Mouse (Mus musculus): ENCODE data around the gene Hs6st1. TPM values are rescaled to one million over a fixed set of nuclear protein-coding genes. Genes with fewer than 3 reads are reported as not detected.

Gene Hs6st1
- total and polyA plus RNA-seq, 3 experiments = 9.1 to 18.1 (median 17.7) TPM

GRCm38 (mm10) chr1:36077084-36077483, 8.9 kb downstream of the Hs6st1 start:
- Histone ChIP-seq H3K4me1 (ENCODE audit: control insufficient read depth in 1 of 2, insufficient read depth in 2 of 2) (peaks cover 4 to 56% of the 10 kb centered on the region in 2 experiments), H3K4me2 (ENCODE audit: insufficient read depth, low read depth, poor library complexity, severe bottlenecking) (no peak overlapping the region), H3K36me3 (replicated peaks in 1 of 2; ENCODE audit: control insufficient read depth in 1 of 2, insufficient read depth in 1 of 2, low read length in 1 of 2) (peaks cover 20 to 91% of the 10 kb centered on the region in 2 experiments), H3K9ac (ENCODE audit: insufficient read depth, low read depth) (no peak overlapping the region), H3K4me3 (replicated peaks in 1 of 3; ENCODE audit: low read depth in 2 of 3, low read length in 2 of 3, poor library complexity in 1 of 3) (no peak overlapping the region), H3K27ac (ENCODE audit: insufficient read depth, low read depth) (no peak overlapping the region), H3K9me3 (replicated peaks; ENCODE audit: low read length) (no peaks in the 10 kb centered on the region), H3K27me3 (replicated peaks) (no peaks in the 10 kb centered on the region), H3K79me2 (replicated peaks; ENCODE audit: control insufficient read depth, extremely low read depth, insufficient read depth, poor library complexity, severe bottlenecking) (peaks cover 6% of the 10 kb centered on the region; the same call in 1 of the 2 replicates)
- in situ Hi-C loops (cut with MboI; ENCODE audit: low pct_ligation_motif_present, low pct_unique_long_range_greater_than_20kb, low sequenced_read_pairs) (no loop called here), dilution Hi-C loops (cut with MboI; ENCODE audit: extremely low pct_ligation_motif_present, extremely low pct_unique_long_range_greater_than_20kb, low sequenced_read_pairs) (no loop called here)
- TF ChIP-seq MYC (IDR thresholded peaks at IDR 0.05; ENCODE audit: low read depth, low read length) (no peak), ZMIZ1 (IDR thresholded peaks at IDR 0.05; ENCODE audit: low read depth, low read length) (no peak), SMC3 (IDR thresholded peaks at IDR 0.05; ENCODE audit: low read depth, low read length) (no peak), CHD1 (IDR thresholded peaks at IDR 0.05; ENCODE audit: low read depth, low read length) (no peak), CTCF (conservative IDR thresholded peaks at IDR 0.05 in 1 of 2, IDR thresholded peaks at IDR 0.05 in 1 of 2; ENCODE audit: low read depth in 2 of 2, low read length in 2 of 2) (no peak), GABPA (IDR thresholded peaks at IDR 0.05; ENCODE audit: insufficient replicate concordance, low read depth, low read length) (no peak)
- DNase-seq (ENCODE audit: extremely low read depth) = no peak

GRCm38 (mm10) chr1:36078250-36078649, 10.1 kb downstream of the Hs6st1 start:
- Histone ChIP-seq H3K4me1 (ENCODE audit: control insufficient read depth in 1 of 2, insufficient read depth in 2 of 2) (peaks cover 0 to 44% of the 10 kb centered on the region in 2 experiments; a peak in 3 of 4 replicates), H3K4me2 (ENCODE audit: insufficient read depth, low read depth, poor library complexity, severe bottlenecking) (no peak overlapping the region), H3K79me2 (replicated peaks; ENCODE audit: control insufficient read depth, extremely low read depth, insufficient read depth, poor library complexity, severe bottlenecking) (0 out of 2 replicates have a peak, but pooled peaks cover 3% of the 10 kb centered on the region), H3K27ac (ENCODE audit: insufficient read depth, low read depth) (no peak overlapping the region), H3K27me3 (replicated peaks) (no peaks in the 10 kb centered on the region), H3K9me3 (replicated peaks; ENCODE audit: low read length) (no peaks in the 10 kb centered on the region), H3K4me3 (replicated peaks in 1 of 3; ENCODE audit: low read depth in 2 of 3, low read length in 2 of 3, poor library complexity in 1 of 3) (no peak overlapping the region), H3K9ac (ENCODE audit: insufficient read depth, low read depth) (no peak overlapping the region), H3K36me3 (replicated peaks in 1 of 2; ENCODE audit: control insufficient read depth in 1 of 2, insufficient read depth in 1 of 2, low read length in 1 of 2) (peaks cover 28 to 97% of the 10 kb centered on the region in 2 experiments)
- dilution Hi-C loops (cut with MboI; ENCODE audit: extremely low pct_ligation_motif_present, extremely low pct_unique_long_range_greater_than_20kb, low sequenced_read_pairs) = no loop called here
- DNase-seq (ENCODE audit: extremely low read depth) = no peak
- TF ChIP-seq NELFE (IDR thresholded peaks at IDR 0.05; ENCODE audit: low read depth, low read length) = no peak
- no peak for TF ChIP-seq USF2 (conservative IDR thresholded peaks at IDR 0.05; ENCODE audit: low read depth, low read length)
- no peak for TF ChIP-seq MAZ (IDR thresholded peaks at IDR 0.05; ENCODE audit: low read depth, low read length)
- TF ChIP-seq RCOR1 (conservative IDR thresholded peaks at IDR 0.05; ENCODE audit: low read depth, low read length) = no peak
- TF ChIP-seq SMC3 (IDR thresholded peaks at IDR 0.05; ENCODE audit: low read depth, low read length) = no peak
- TF ChIP-seq ZMIZ1 (IDR thresholded peaks at IDR 0.05; ENCODE audit: low read depth, low read length) = no peak
- no peak for TF ChIP-seq GABPA (IDR thresholded peaks at IDR 0.05; ENCODE audit: insufficient replicate concordance, low read depth, low read length)
- no peak for TF ChIP-seq UBTF (IDR thresholded peaks at IDR 0.05; ENCODE audit: low read depth, low read length)
- no peak for TF ChIP-seq USF1 (IDR thresholded peaks at IDR 0.05; ENCODE audit: low read depth, low read length)
- no peak for TF ChIP-seq RAD21 (IDR thresholded peaks at IDR 0.05; ENCODE audit: low read depth, low read length)
- no peak for TF ChIP-seq NRF1 (IDR thresholded peaks at IDR 0.05; ENCODE audit: low read depth, low read length)
- TF ChIP-seq POLR2A (IDR thresholded peaks at IDR 0.05; ENCODE audit: low read depth, low read length) = no peak
- no peak for TF ChIP-seq CHD1 (IDR thresholded peaks at IDR 0.05; ENCODE audit: low read depth, low read length)
- TF ChIP-seq ZNF384 (IDR thresholded peaks at IDR 0.05; ENCODE audit: low read depth, low read length) = no peak
- TF ChIP-seq KAT2A (IDR thresholded peaks at IDR 0.05; ENCODE audit: insufficient replicate concordance, low read length) = no peak
- TF ChIP-seq ZC3H11A (IDR thresholded peaks at IDR 0.05; ENCODE audit: low read depth, low read length) = no peak
- no peak for TF ChIP-seq SIN3A (IDR thresholded peaks at IDR 0.05; ENCODE audit: low read length)
- in situ Hi-C loops (cut with MboI; ENCODE audit: low pct_ligation_motif_present, low pct_unique_long_range_greater_than_20kb, low sequenced_read_pairs) = no loop called here

Data from CH12.LX (cell line).